34 mouse cellular contexts compared by ENCODE assay signal in genomic region chr9:110748451-110748850, GRCm38 (mm10). TPM values are rescaled to one million over a fixed set of nuclear protein-coding genes. Genes with fewer than 3 reads are reported as not detected.
A peak's percentile ranks its signal among the peaks of the same experiment; 100 is the strongest.
DNase-seq lines count a peak whose midpoint lies in the region; ATAC-seq and TF ChIP-seq lines count a peak whose summit lies in the region.
"Had no signal": no experiment of that assay in that cellular context is flagged by ENCODE, and none has a peak within 500 bp of the region (broad histone marks: within the 10 kb centered on the region; RNA-seq: fewer than 3 reads in every experiment).

No protein-coding gene starts in this region.

- ATAC-seq in midbrain, embryonic 11.5 days (ENCODE audit: low FRiP score): no peak
- no peak for ATAC-seq in midbrain, embryonic 14.5 days (ENCODE audit: low FRiP score, low TSS enrichment)
- ATAC-seq in limb, embryonic 13.5 days (ENCODE audit: low FRiP score, low read depth): no peak
- ATAC-seq: activated CD4-positive, CD25-positive, alpha-beta regulatory T cell, adult 4 months; forebrain, postnatal 0 days; inflammation-experienced regulatory T-cells, adult 6 months had no signal

- peak; percentile 82 for DNase-seq in midbrain, embryonic 11.5 days (ENCODE audit: low spot score, missing footprints)
- DNase-seq in midbrain, embryonic 14.5 days: no peak
- peak; percentile 90 for DNase-seq in kidney, adult 9 months
- peak; percentile 85 for DNase-seq in kidney, postnatal 14 days
- no peak for DNase-seq in c-Kit-positive CD71-positive TER-119-positive erythroid progenitor cells, embryonic 14.5 days (ENCODE audit: low spot score)
- DNase-seq in layer of hippocampus, adult 2 months (ENCODE audit: low spot score in 2 of 2): no peak
- no peak for DNase-seq in lung, postnatal 36 days
- DNase-seq: adrenal gland, adult 8-10 months; cerebellum, adult 8-10 months; forebrain, postnatal 0 days; gastrocnemius, postnatal 25 days; heart, adult 2 months; heart, postnatal 4 days; liver; lung, postnatal 10 days; right cerebral cortex, postnatal 14 days; thymus, adult 2 months; thymus, postnatal 4 days had no signal

- peaks cover 13% of the 10 kb centered on the region; the same call in 1 of the 2 replicates for H3K27me3 ChIP-seq in midbrain, embryonic 11.5 days (ENCODE audit: control insufficient read depth, insufficient read depth, low read length)
- H3K27me3 ChIP-seq in midbrain, embryonic 14.5 days (ENCODE audit: control insufficient read depth, insufficient read depth, low read length): peaks cover 10% of the 10 kb centered on the region; the same call in 1 of the 2 replicates
- peaks cover 27% of the 10 kb centered on the region for H3K27me3 ChIP-seq in limb, embryonic 13.5 days

- no peak overlapping the region for H3K4me2 ChIP-seq in midbrain, embryonic 11.5 days
- H3K4me2 ChIP-seq in midbrain, embryonic 14.5 days (ENCODE audit: low read length): no peak overlapping the region
- no peak overlapping the region for H3K4me2 ChIP-seq in limb, embryonic 13.5 days (replicated peaks)
- H3K4me2 ChIP-seq: heart, embryonic 15.5 days; hindbrain, embryonic 14.5 days; midbrain, embryonic 12.5 days had no signal

- no peak for TF ChIP-seq CTCF in layer of hippocampus, adult 2 months (conservative IDR thresholded peaks at IDR 0.05)

- H3K4me1 ChIP-seq in midbrain, embryonic 11.5 days (ENCODE audit: control insufficient read depth, insufficient read depth, low read length): 0 out of 2 replicates have a peak, but pooled peaks cover 2% of the 10 kb centered on the region
- no peaks in the 10 kb centered on the region for H3K4me1 ChIP-seq in midbrain, embryonic 14.5 days (ENCODE audit: control insufficient read depth, insufficient read depth, low read length)
- peaks cover 80% of the 10 kb centered on the region for H3K4me1 ChIP-seq in limb, embryonic 13.5 days

- H3K9ac ChIP-seq in midbrain, embryonic 11.5 days (ENCODE audit: low read length): no peak overlapping the region
- H3K9ac ChIP-seq in midbrain, embryonic 14.5 days (replicated peaks; ENCODE audit: low read length): no peak overlapping the region
- no peak overlapping the region for H3K9ac ChIP-seq in limb, embryonic 13.5 days
- H3K9ac ChIP-seq: forebrain, postnatal 0 days; heart, embryonic 15.5 days; hindbrain, embryonic 14.5 days; midbrain, embryonic 12.5 days had no signal

- H3K9me3 ChIP-seq in midbrain, embryonic 11.5 days (ENCODE audit: control insufficient read depth, low read length): no peaks in the 10 kb centered on the region
- H3K9me3 ChIP-seq in midbrain, embryonic 14.5 days (ENCODE audit: control insufficient read depth, low read length): no peaks in the 10 kb centered on the region
- no peaks in the 10 kb centered on the region for H3K9me3 ChIP-seq in limb, embryonic 13.5 days
- H3K9me3 ChIP-seq: forebrain, embryonic 10.5 days; G1E; heart, embryonic 15.5 days; midbrain, embryonic 12.5 days had no signal

- H3K36me3 ChIP-seq in midbrain, embryonic 11.5 days (ENCODE audit: control insufficient read depth, insufficient read depth, low read length): no peaks in the 10 kb centered on the region
- no peaks in the 10 kb centered on the region for H3K36me3 ChIP-seq in midbrain, embryonic 14.5 days (ENCODE audit: control insufficient read depth, insufficient read depth, low read length)
- no peaks in the 10 kb centered on the region for H3K36me3 ChIP-seq in limb, embryonic 13.5 days
- H3K36me3 ChIP-seq: forebrain, embryonic 10.5 days; G1E; heart, embryonic 15.5 days; midbrain, embryonic 12.5 days had no signal

- 76% methylated on average over 2 of the region's 2 CpGs for WGBS in midbrain, embryonic 11.5 days
- 74% methylated on average over 2 of the region's 2 CpGs for WGBS in midbrain, embryonic 14.5 days
- WGBS in limb, embryonic 13.5 days: 56% methylated on average over 2 of the region's 2 CpGs

- H3K27ac ChIP-seq in midbrain, embryonic 11.5 days (ENCODE audit: low read depth, low read length): no peak overlapping the region
- H3K27ac ChIP-seq in midbrain, embryonic 14.5 days (replicated peaks; ENCODE audit: low read depth, low read length): no peak overlapping the region
- 0 out of 2 replicates have a peak overlapping the region, but pooled peaks have one; percentile 48 for H3K27ac ChIP-seq in limb, embryonic 13.5 days
- H3K27ac ChIP-seq in layer of hippocampus, adult 2 months: no peak overlapping the region
- H3K27ac ChIP-seq: forebrain, embryonic 10.5 days; heart, adult 2 months; heart, embryonic 15.5 days; hindbrain, embryonic 14.5 days; midbrain, embryonic 12.5 days; stomach, postnatal 0 days had no signal

- no peak overlapping the region for H3K4me3 ChIP-seq in midbrain, embryonic 11.5 days (ENCODE audit: low read depth, low read length)
- H3K4me3 ChIP-seq in midbrain, embryonic 14.5 days (replicated peaks; ENCODE audit: low read depth, low read length): no peak overlapping the region
- H3K4me3 ChIP-seq in limb, embryonic 13.5 days: no peak overlapping the region
- H3K4me3 ChIP-seq in layer of hippocampus, adult 2 months: no peak overlapping the region
- H3K4me3 ChIP-seq: forebrain, embryonic 10.5 days; heart, adult 2 months; heart, embryonic 15.5 days; midbrain, embryonic 12.5 days had no signal

RNA-seq across cellular contexts. Expression of gene Pth1r, which starts 1.5 kb away (rescaled TPM):
- 17.0 and 20.3 TPM in 2 replicates for polyA plus RNA-seq in midbrain, embryonic 11.5 days (2014; fragmentation: Nextera tagmentation; extraction: Ambion mirVana)
- polyA plus RNA-seq in midbrain, embryonic 14.5 days (2014; fragmentation: Nextera tagmentation; extraction: Ambion mirVana): 5.8 and 9.3 TPM in 2 replicates
- 91.1 and 97.7 TPM in 2 replicates for polyA plus RNA-seq in limb, embryonic 13.5 days (2015; fragmentation: Nextera tagmentation; extraction: Ambion mirVana)
- 1 to 10 TPM; 4.4 to 5.0 TPM for total RNA-seq in layer of hippocampus, adult 2 months (2021)
- total RNA-seq: G1E; monocyte, adult 5-6 weeks; neutrophil, adult 5-6 weeks had no signal
- polyA plus RNA-seq: activated CD4-positive, CD25-positive, alpha-beta regulatory T cell, adult 4 months; inflammation-experienced regulatory T-cells, adult 6 months had no signal

RNA-seq across cellular contexts. Expression of gene Myl3, which starts 6.8 kb away (rescaled TPM):
- 0.48 and 0.63 TPM in 2 replicates for polyA plus RNA-seq in midbrain, embryonic 11.5 days (2014; fragmentation: Nextera tagmentation; extraction: Ambion mirVana)
- 0.25 TPM in 1 of 2 replicates, not detected in the other for polyA plus RNA-seq in midbrain, embryonic 14.5 days (2014; fragmentation: Nextera tagmentation; extraction: Ambion mirVana)
- 3.5 and 4.8 TPM in 2 replicates for polyA plus RNA-seq in limb, embryonic 13.5 days (2015; fragmentation: Nextera tagmentation; extraction: Ambion mirVana)
- total RNA-seq in layer of hippocampus, adult 2 months (2021): not detected
- total RNA-seq: CH12.LX; G1E; megakaryocyte progenitor cell, adult 5-6 weeks; monocyte, adult 5-6 weeks; neutrophil, adult 5-6 weeks had no signal
- polyA plus RNA-seq: activated CD4-positive, CD25-positive, alpha-beta regulatory T cell, adult 4 months; G1E; inflammation-experienced regulatory T-cells, adult 6 months had no signal

RNA-seq across cellular contexts. Expression of gene Prss42, which starts 49.5 kb away (rescaled TPM):
- polyA plus RNA-seq in midbrain, embryonic 11.5 days (2014; fragmentation: Nextera tagmentation; extraction: Ambion mirVana): not detected in 2 replicates
- polyA plus RNA-seq in midbrain, embryonic 14.5 days (2014; fragmentation: Nextera tagmentation; extraction: Ambion mirVana): not detected in 2 replicates
- polyA plus RNA-seq in limb, embryonic 13.5 days (2015; fragmentation: Nextera tagmentation; extraction: Ambion mirVana): not detected in 2 replicates
- not detected for total RNA-seq in layer of hippocampus, adult 2 months (2021)
- total RNA-seq: adrenal gland, adult 8-10 months; forebrain, postnatal 0 days; gastrocnemius, postnatal 25 days; heart, adult 2 months; heart, postnatal 4 days; layer of hippocampus, postnatal 25 days; left cerebral cortex, postnatal 14 days; megakaryocyte progenitor cell, adult 5-6 weeks; monocyte, adult 5-6 weeks; neutrophil, adult 5-6 weeks had no signal
- polyA plus RNA-seq: activated CD4-positive, CD25-positive, alpha-beta regulatory T cell, adult 4 months; forebrain, embryonic 10.5 days; forebrain, postnatal 0 days; heart, adult 2 months; hindbrain, embryonic 14.5 days; inflammation-experienced regulatory T-cells, adult 6 months; liver, embryonic 16.5 days; midbrain, embryonic 12.5 days; stomach, postnatal 0 days; thymus, adult 2 months had no signal

Comparison
In these comparisons a context has a peak if more than half of its experiments do, and no peak if none do; other contexts are left out.
1. DNase-seq: peak in midbrain, embryonic 11.5 days (single experiment), kidney, adult 9 months (single experiment) and kidney, postnatal 14 days (single experiment); none in midbrain, embryonic 14.5 days (single experiment), c-Kit-positive CD71-positive TER-119-positive erythroid progenitor cells, embryonic 14.5 days (single experiment), layer of hippocampus, adult 2 months (0 of 2) and lung, postnatal 36 days (single experiment).